Mouse (Mus musculus): ENCODE measurements around the gene Erich2.

The Erich2 gene

GRCm38 (mm10) chr2:70508496-70508895, at the start of gene Erich2:
TSS of gene Erich2 (plus strand) at chr2:70508819.
- 16% methylated on average over 10 of the region's 10 CpGs for WGBS

- 97% methylated on average over 1 of the region's 1 CpGs for WGBS
Measured at GRCm38 (mm10) chr2:70463606-70464005, 45.0 kb upstream of the Erich2 start.

- WGBS, result 70% methylated on average over 5 of the region's 5 CpGs
Measured at GRCm38 (mm10) chr2:70471136-70471535, 37.5 kb upstream of the Erich2 start.

GRCm38 (mm10) chr2:70471861-70472620, 36.6 kb upstream of the Erich2 start:
- 4% methylated on average over 48 of the region's 48 CpGs for whole genome bisulfite sequencing

GRCm38 (mm10) chr2:70497715-70498318, 10.8 kb upstream of the Erich2 start:
- 62% methylated on average over 13 of the region's 13 CpGs for WGBS

GRCm38 (mm10) chr2:70503436-70503835, 5.2 kb upstream of the Erich2 start:
- WGBS, result 80% methylated on average over 10 of the region's 10 CpGs

- 53% methylated on average over 1 of the region's 1 CpGs for WGBS
Measured at GRCm38 (mm10) chr2:70505229-70505628, 3.4 kb upstream of the Erich2 start.

- WGBS, result 38% methylated on average over 4 of the region's 4 CpGs
Measured at GRCm38 (mm10) chr2:70505896-70506295, 2.7 kb upstream of the Erich2 start.

- WGBS, result 52% methylated on average over 2 of the region's 2 CpGs
Measured at GRCm38 (mm10) chr2:70506372-70506771, 2.2 kb upstream of the Erich2 start.

GRCm38 (mm10) chr2:70509021-70509632, 508 bp downstream of the Erich2 start:
- WGBS, result under 1% methylated on average over 56 of the region's 56 CpGs

- WGBS, result 39% methylated on average over 7 of the region's 7 CpGs
Measured at GRCm38 (mm10) chr2:70538283-70538682, 29.7 kb downstream of the Erich2 start.

GRCm38 (mm10) chr2:70550671-70551070, 42.1 kb downstream of the Erich2 start:
- 78% methylated on average over 6 of the region's 6 CpGs for WGBS

- 86% methylated on average over 2 of the region's 2 CpGs for WGBS
Measured at GRCm38 (mm10) chr2:70551446-70551845, 42.8 kb downstream of the Erich2 start.

GRCm38 (mm10) chr2:70552067-70552598, 43.5 kb downstream of the Erich2 start:
- 89% methylated on average over 15 of the region's 15 CpGs for WGBS

- WGBS, result 64% methylated on average over 4 of the region's 4 CpGs
Measured at GRCm38 (mm10) chr2:70552772-70553171, 44.2 kb downstream of the Erich2 start, which contains the start of gene Gad1. TSS of gene Gad1 (plus strand) at chr2:70553072.

- WGBS, result 88% methylated on average over 3 of the region's 3 CpGs
Measured at GRCm38 (mm10) chr2:70553826-70554225, 45.2 kb downstream of the Erich2 start.

GRCm38 (mm10) chr2:70558112-70558842, 49.7 kb downstream of the Erich2 start:
- 7% methylated on average over 18 of the region's 18 CpGs for WGBS

GRCm38 (mm10) chr2:70558843-70559451, 50.3 kb downstream of the Erich2 start:
- WGBS, result 12% methylated on average over 24 of the region's 24 CpGs

GRCm38 (mm10) chr2:70559520-70559919, 50.9 kb downstream of the Erich2 start:
- WGBS, result 7% methylated on average over 13 of the region's 13 CpGs

GRCm38 (mm10) chr2:70561077-70561795, 52.6 kb downstream of the Erich2 start:
- WGBS, result 2% methylated on average over 29 of the region's 29 CpGs

All from cerebral cortex, adult 2 months (tissue).